Mouse (Mus musculus) heart, adult 2 months (tissue): ENCODE results near the gene Ampd3.

Experiments used
- CTCF ChIP-seq: fragments of 200-600 bp; IDR thresholded peaks from 2 replicates; pipeline ENCODE4 v1.8.1; 2022; ENCODE audit warnings: antibody characterized with exemption, mild to moderate bottlenecking, moderate library complexity
- EP300 ChIP-seq: fragments of 200-500 bp; IDR thresholded peaks from 2 replicates; pipeline ENCODE4 v1.6.1; 2011; ENCODE audit warnings: low read depth, low read length, control low read depth; ENCODE audit not compliant: insufficient read depth
- POLR2A ChIP-seq: fragments of 200-500 bp; IDR thresholded peaks from 2 replicates; pipeline ENCODE4 v1.6.1; 2011; ENCODE audit warnings: mild to moderate bottlenecking, low read depth, low read length, control low read depth; ENCODE audit not compliant: insufficient read depth

- TF ChIP-seq CTCF (no peak), POLR2A (no peak), EP300 (no peak)
These were observed 6.7 kb downstream of the Ampd3 start for GRCm38 (mm10) chr7:110774674-110775073.
